8 mouse cellular contexts compared by ENCODE assay signal in the genomic region with DNA sequence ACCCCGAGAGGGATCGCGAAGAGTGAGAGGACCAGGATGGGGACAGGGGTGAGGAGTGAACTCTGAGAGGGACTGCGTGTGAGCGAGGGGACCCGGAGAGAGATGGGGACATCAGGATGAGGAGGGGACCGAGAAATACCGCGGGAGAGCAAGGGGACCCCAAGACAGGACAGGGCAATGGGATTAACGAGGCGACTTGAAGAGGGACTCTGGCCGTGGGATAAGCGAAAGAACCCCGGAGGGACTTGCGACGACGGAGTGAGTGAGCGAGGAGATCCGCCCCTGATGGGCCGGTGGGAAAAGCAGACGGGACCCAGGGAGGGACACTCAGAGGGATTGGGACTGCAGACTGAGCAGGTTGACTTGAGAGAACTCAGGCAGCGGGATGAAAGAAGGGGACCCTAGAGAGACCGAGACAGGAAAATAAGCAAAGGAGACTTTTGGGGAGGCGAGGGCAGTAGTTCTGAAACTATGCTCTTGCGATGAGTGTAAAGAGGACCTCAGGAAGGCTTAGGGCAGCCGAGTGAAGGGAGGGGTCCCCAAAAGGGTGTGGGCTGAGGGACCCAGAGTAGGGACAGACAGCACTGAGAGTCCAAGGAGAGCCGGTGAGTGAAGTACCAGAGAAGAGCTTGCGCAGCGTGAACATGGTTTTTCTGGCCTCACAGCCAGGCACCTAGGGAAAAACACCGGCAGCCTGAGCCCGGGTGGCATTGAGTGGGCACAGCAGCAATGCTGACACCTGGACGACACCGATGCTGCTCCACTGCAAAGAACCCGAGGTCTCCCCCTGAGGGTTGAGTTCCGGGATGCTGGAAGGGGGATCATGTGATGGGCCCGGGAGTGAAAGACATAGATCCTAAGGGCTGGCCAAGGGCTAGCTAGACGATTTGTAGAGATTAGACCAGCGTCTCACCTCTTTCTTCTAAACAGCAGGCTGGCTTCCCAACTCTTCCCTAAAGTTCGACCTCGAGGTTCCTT. TPM values are rescaled to one million over a fixed set of nuclear protein-coding genes. Genes with fewer than 3 reads are reported as not detected.
A peak's percentile ranks its signal among the peaks of the same experiment; 100 is the strongest.
DNase-seq lines count a peak whose midpoint lies in the region; ATAC-seq and TF ChIP-seq lines count a peak whose summit lies in the region.

No protein-coding gene starts in this region.

- H3K27me3 ChIP-seq in heart, embryonic 13.5 days (replicated peaks) = 0 out of 2 replicates have a peak, but pooled peaks cover 10% of the 10 kb centered on the region
- peaks cover 10% of the 10 kb centered on the region; the same call in 1 of the 2 replicates for H3K27me3 ChIP-seq in limb, embryonic 14.5 days (ENCODE audit: control insufficient read depth, insufficient read depth, low read length)
- peaks cover 6% of the 10 kb centered on the region; the same call in 1 of the 2 replicates for H3K27me3 ChIP-seq in neural tube, embryonic 15.5 days (replicated peaks)

- peak overlapping the region; percentile 83 for H3K9ac ChIP-seq in heart, embryonic 13.5 days
- peak overlapping the region; percentile 53 for H3K9ac ChIP-seq in limb, embryonic 14.5 days (ENCODE audit: low read depth, low read length, severe bottlenecking)
- peak overlapping the region; percentile 62 for H3K9ac ChIP-seq in neural tube, embryonic 15.5 days (replicated peaks)

- peak overlapping the region; percentile 96 for H3K4me2 ChIP-seq in heart, embryonic 13.5 days
- peak overlapping the region; percentile 96 for H3K4me2 ChIP-seq in limb, embryonic 14.5 days (replicated peaks; ENCODE audit: low read depth, low read length, severe bottlenecking)
- peak overlapping the region; percentile 97 for H3K4me2 ChIP-seq in neural tube, embryonic 15.5 days

- peak overlapping the region; percentile 92 for H3K4me3 ChIP-seq in layer of hippocampus, adult 2 months
- peak overlapping the region; percentile 79 for H3K4me3 ChIP-seq in bone marrow macrophage, adult 2 months (ENCODE audit: insufficient read depth, low read length)
- H3K4me3 ChIP-seq in heart, embryonic 13.5 days = peak overlapping the region; percentile 82
- H3K4me3 ChIP-seq in limb, embryonic 14.5 days (replicated peaks; ENCODE audit: low read length) = peak overlapping the region; percentile 76
- peak overlapping the region; percentile 87 for H3K4me3 ChIP-seq in neural tube, embryonic 15.5 days (replicated peaks)

- WGBS in heart, embryonic 13.5 days = under 1% methylated on average over 40 of the region's 40 CpGs
- 1% methylated on average over 40 of the region's 40 CpGs for WGBS in limb, embryonic 14.5 days
- WGBS in neural tube, embryonic 15.5 days = 2% methylated on average over 40 of the region's 40 CpGs

- H3K9me3 ChIP-seq in heart, embryonic 13.5 days = no peaks in the 10 kb centered on the region
- no peaks in the 10 kb centered on the region for H3K9me3 ChIP-seq in limb, embryonic 14.5 days (ENCODE audit: control insufficient read depth, low read length)
- H3K9me3 ChIP-seq in neural tube, embryonic 15.5 days (replicated peaks) = no peaks in the 10 kb centered on the region

- no peak for DNase-seq in layer of hippocampus, adult 2 months (ENCODE audit: low spot score in 2 of 2)
- DNase-seq in layer of hippocampus, postnatal 10 days (ENCODE audit: low spot score in 2 of 2) = no peak
- no peak for DNase-seq in limb, embryonic 14.5 days (ENCODE audit: low spot score)
- no peak for DNase-seq in gastrocnemius, postnatal 25 days
- DNase-seq in right cerebral cortex, postnatal 36 days (ENCODE audit: low spot score in 2 of 2) = no peak

- peak overlapping the region; percentile 78 for H3K27ac ChIP-seq in layer of hippocampus, adult 2 months
- H3K27ac ChIP-seq in bone marrow macrophage, adult 2 months (ENCODE audit: insufficient read depth, low read depth, low read length) = no peak overlapping the region
- H3K27ac ChIP-seq in heart, embryonic 13.5 days (replicated peaks) = 0 out of 2 replicates have a peak overlapping the region, but pooled peaks have one; percentile 20
- no peak overlapping the region for H3K27ac ChIP-seq in limb, embryonic 14.5 days (replicated peaks; ENCODE audit: low read depth, low read length)
- H3K27ac ChIP-seq in neural tube, embryonic 15.5 days (replicated peaks) = peak overlapping the region; percentile 65; the same call in 1 of the 2 replicates

- H3K36me3 ChIP-seq in heart, embryonic 13.5 days = no peaks in the 10 kb centered on the region
- H3K36me3 ChIP-seq in limb, embryonic 14.5 days (ENCODE audit: control insufficient read depth, insufficient read depth, low read length) = no peaks in the 10 kb centered on the region
- no peaks in the 10 kb centered on the region for H3K36me3 ChIP-seq in neural tube, embryonic 15.5 days

- TF ChIP-seq POLR2A in bone marrow macrophage, adult 2 months (IDR thresholded peaks at IDR 0.05; ENCODE audit: borderline replicate concordance, low read depth, low read length) = no peak
- TF ChIP-seq POLR2A in limb, embryonic 14.5 days (IDR thresholded peaks at IDR 0.05; ENCODE audit: borderline replicate concordance, extremely low read depth, insufficient read depth, insufficient read length) = no peak

- TF ChIP-seq CTCF in layer of hippocampus, adult 2 months (conservative IDR thresholded peaks at IDR 0.05) = no peak
- no peak for TF ChIP-seq CTCF in bone marrow macrophage, adult 2 months (IDR thresholded peaks at IDR 0.05; ENCODE audit: low read depth, low read length)

- ATAC-seq in heart, embryonic 13.5 days (ENCODE audit: extremely low read depth, insufficient number of reproducible peaks, low FRiP score, low TSS enrichment) = no peak
- ATAC-seq in limb, embryonic 14.5 days (ENCODE audit: low FRiP score, low read depth) = no peak
- ATAC-seq in neural tube, embryonic 15.5 days (ENCODE audit: low FRiP score) = no peak

- H3K4me1 ChIP-seq in bone marrow macrophage, adult 2 months (ENCODE audit: control insufficient read depth, insufficient read depth, low read length) = peaks cover 32% of the 10 kb centered on the region
- H3K4me1 ChIP-seq in heart, embryonic 13.5 days = peaks cover 22% of the 10 kb centered on the region
- peaks cover 9% of the 10 kb centered on the region; the same call in 1 of the 2 replicates for H3K4me1 ChIP-seq in limb, embryonic 14.5 days (ENCODE audit: control insufficient read depth, insufficient read depth, low read length)
- H3K4me1 ChIP-seq in neural tube, embryonic 15.5 days = peaks cover 24% of the 10 kb centered on the region

RNA-seq across cellular contexts. Expression of a gene that starts 0.8 kb away (rescaled TPM):
- 10 to 100 TPM; 57.0 to 60.8 TPM for total RNA-seq in layer of hippocampus, adult 2 months (2021)
- total RNA-seq in layer of hippocampus, postnatal 10 days (2021) = 10 to 100 TPM; 66.3 to 68.3 TPM
- polyA plus RNA-seq in bone marrow macrophage, adult 2 months (2012; ENCODE audit: insufficient read depth, insufficient read length, missing spikeins) = 110 and 112 TPM in 2 replicates
- polyA plus RNA-seq in heart, embryonic 13.5 days (2015; fragmentation: Nextera tagmentation; extraction: Ambion mirVana) = 8.5 and 10.8 TPM in 2 replicates
- 7.1 and 7.4 TPM in 2 replicates for polyA plus RNA-seq in limb, embryonic 14.5 days (2012; rRNA removed)
- 14.3 and 15.8 TPM in 2 replicates for polyA plus RNA-seq in limb, embryonic 14.5 days (2014; fragmentation: Nextera tagmentation; extraction: Ambion mirVana)
- 63.8 and 67.1 TPM in 2 replicates for polyA plus RNA-seq in neural tube, embryonic 15.5 days (2015; fragmentation: Nextera tagmentation; extraction: Ambion mirVana)
- 1 to 10 TPM; 4.4 to 5.8 TPM for total RNA-seq in gastrocnemius, postnatal 25 days (2021)

RNA-seq across cellular contexts. Expression of a gene that starts 4.9 kb away (rescaled TPM):
- total RNA-seq in layer of hippocampus, adult 2 months (2021) = 100 to 1,000 TPM; 112 to 130 TPM
- 100 to 1,000 TPM in 1 of 2 experiments, 10 to 100 TPM in 1; 96.6 to 101 TPM for total RNA-seq in layer of hippocampus, postnatal 10 days (2021)
- 50.7 and 51.4 TPM in 2 replicates for polyA plus RNA-seq in bone marrow macrophage, adult 2 months (2012; ENCODE audit: insufficient read depth, insufficient read length, missing spikeins)
- 49.1 and 49.3 TPM in 2 replicates for polyA plus RNA-seq in heart, embryonic 13.5 days (2015; fragmentation: Nextera tagmentation; extraction: Ambion mirVana)
- 74.7 and 91.8 TPM in 2 replicates for polyA plus RNA-seq in limb, embryonic 14.5 days (2012; rRNA removed)
- polyA plus RNA-seq in limb, embryonic 14.5 days (2014; fragmentation: Nextera tagmentation; extraction: Ambion mirVana) = 43.8 and 46.3 TPM in 2 replicates
- 79.4 and 81.9 TPM in 2 replicates for polyA plus RNA-seq in neural tube, embryonic 15.5 days (2015; fragmentation: Nextera tagmentation; extraction: Ambion mirVana)
- total RNA-seq in gastrocnemius, postnatal 25 days (2021) = 10 to 100 TPM; 72.6 to 81.8 TPM

Comparison
In these comparisons a context has a peak if more than half of its experiments do, and no peak if none do; other contexts are left out.
1. H3K27ac ChIP-seq: peak in layer of hippocampus, adult 2 months (single experiment), heart, embryonic 13.5 days (single experiment) and neural tube, embryonic 15.5 days (single experiment); none in bone marrow macrophage, adult 2 months (single experiment) and limb, embryonic 14.5 days (single experiment).
2. Peak in every context shown above with its lines, with median percentiles within 50 percentile points of each other: H3K4me3 ChIP-seq, H3K4me2 ChIP-seq and H3K9ac ChIP-seq.